In genomic region chr11:53518759-53519158, GRCm38 (mm10) we compare ENCODE assay signal across 10 mouse cellular contexts. TPM values are rescaled to one million over a fixed set of nuclear protein-coding genes. Genes with fewer than 3 reads are reported as not detected.
DNase-seq lines count a peak whose midpoint lies in the region; ATAC-seq and TF ChIP-seq lines count a peak whose summit lies in the region.
"Had no signal": no experiment of that assay in that cellular context is flagged by ENCODE, and none has a peak within 500 bp of the region (broad histone marks: within the 10 kb centered on the region; RNA-seq: fewer than 3 reads in every experiment).

No protein-coding gene starts in this region.

- no peak overlapping the region for H3K4me3 ChIP-seq in heart, embryonic 15.5 days
- H3K4me3 ChIP-seq in heart, adult 2 months, result no peak overlapping the region
- H3K4me3 ChIP-seq in limb, embryonic 15.5 days, result peak overlapping the region; percentile 84

- no peaks in the 10 kb centered on the region for H3K36me3 ChIP-seq in heart, embryonic 15.5 days
- no peaks in the 10 kb centered on the region for H3K36me3 ChIP-seq in heart, adult 2 months (ENCODE audit: control insufficient read depth, insufficient read depth, low read length)
- H3K36me3 ChIP-seq in limb, embryonic 15.5 days, result no peaks in the 10 kb centered on the region

- H3K79me2 ChIP-seq in heart, adult 2 months (replicated peaks; ENCODE audit: control insufficient read depth, insufficient read depth, low read length), result no peaks in the 10 kb centered on the region

- DNase-seq in heart, adult 2 months, result no peak
- DNase-seq in thymus, postnatal 25 days, result peak; percentile 6
- no peak for DNase-seq in thymus, postnatal 36 days
- DNase-seq in gastrocnemius, postnatal 14 days, result no peak
- DNase-seq in right cerebral cortex, postnatal 4 days, result no peak

- no peak for TF ChIP-seq EP300 in heart, adult 2 months (IDR thresholded peaks at IDR 0.05; ENCODE audit: insufficient read depth, low read depth, low read length)

- intact Hi-C loops in heart, adult 2 months (cut with DNase I), result no loop called here
- intact Hi-C loops in gastrocnemius, postnatal 14 days (cut with DNase I; ENCODE audit: low total_unique reads), result no loop called here

- no peak for ATAC-seq in heart, embryonic 15.5 days (replicated peaks; ENCODE audit: insufficient number of reproducible peaks, insufficient read depth, low FRiP score, low read depth)
- ATAC-seq in limb, embryonic 15.5 days (ENCODE audit: insufficient number of reproducible peaks, low FRiP score, low TSS enrichment, low read depth), result no peak
- ATAC-seq in cerebellum, adult (ENCODE audit: insufficient number of reproducible peaks, low FRiP score, low TSS enrichment), result no peak

- no peak overlapping the region for H3K9ac ChIP-seq in heart, embryonic 15.5 days
- no peak overlapping the region for H3K9ac ChIP-seq in heart, adult 2 months (ENCODE audit: low read depth, low read length)
- H3K9ac ChIP-seq in limb, embryonic 15.5 days, result peak overlapping the region; percentile 80; the same call in 1 of the 2 replicates

- H3K27ac ChIP-seq in heart, embryonic 15.5 days, result no peak overlapping the region
- H3K27ac ChIP-seq in heart, adult 2 months, result no peak overlapping the region
- H3K27ac ChIP-seq in limb, embryonic 15.5 days, result peak overlapping the region; percentile 94

- H3K4me1 ChIP-seq in heart, embryonic 15.5 days (replicated peaks), result peaks cover 47% of the 10 kb centered on the region
- H3K4me1 ChIP-seq in heart, adult 2 months (ENCODE audit: control insufficient read depth, insufficient read depth, low read length), result peaks cover 15% of the 10 kb centered on the region
- H3K4me1 ChIP-seq in limb, embryonic 15.5 days, result peaks cover 45% of the 10 kb centered on the region

- H3K9me3 ChIP-seq in heart, embryonic 15.5 days (replicated peaks), result no peaks in the 10 kb centered on the region
- H3K9me3 ChIP-seq in limb, embryonic 15.5 days, result no peaks in the 10 kb centered on the region

- 56% methylated on average over 5 of the region's 5 CpGs for WGBS in heart, embryonic 15.5 days
- 65% methylated on average over 5 of the region's 5 CpGs for WGBS in heart, adult 2 months
- WGBS in limb, embryonic 15.5 days, result 40% methylated on average over 5 of the region's 5 CpGs

- no peaks in the 10 kb centered on the region for H3K27me3 ChIP-seq in heart, embryonic 15.5 days
- no peaks in the 10 kb centered on the region for H3K27me3 ChIP-seq in heart, adult 2 months (ENCODE audit: control insufficient read depth, insufficient read depth, low read length)
- H3K27me3 ChIP-seq in limb, embryonic 15.5 days, result no peaks in the 10 kb centered on the region

- no peak for TF ChIP-seq CTCF in heart, adult 2 months (IDR thresholded peaks at IDR 0.05)

- 0 out of 2 replicates have a peak overlapping the region, but pooled peaks have one; percentile 74 for H3K4me2 ChIP-seq in heart, embryonic 15.5 days
- peak overlapping the region; percentile 62 for H3K4me2 ChIP-seq in limb, embryonic 15.5 days

- no peak for TF ChIP-seq POLR2A in heart, adult 2 months (IDR thresholded peaks at IDR 0.05; ENCODE audit: insufficient read depth, low read depth, low read length)

RNA-seq across cellular contexts. Expression of gene Sept8, which starts 0.3 kb away (rescaled TPM):
- 18.8 and 23.3 TPM in 2 replicates for polyA plus RNA-seq in heart, embryonic 15.5 days (2015; fragmentation: Nextera tagmentation; extraction: Ambion mirVana)
- 10 to 100 TPM; 25.7 to 28.2 TPM for total RNA-seq in heart, adult 2 months (2021)
- 24.8 and 39.2 TPM in 2 replicates for polyA plus RNA-seq in heart, adult 2 months (2012; rRNA removed)
- polyA plus RNA-seq in limb, embryonic 15.5 days (2015; fragmentation: Nextera tagmentation; extraction: Ambion mirVana), result 54.9 and 55.4 TPM in 2 replicates
- total RNA-seq in gastrocnemius, postnatal 14 days (2021), result 10 to 100 TPM; 25.6 to 31.3 TPM

RNA-seq across cellular contexts. Expression of gene Sowaha, which starts 38.7 kb away (rescaled TPM):
- 0.34 and 0.48 TPM in 2 replicates for polyA plus RNA-seq in heart, embryonic 15.5 days (2015; fragmentation: Nextera tagmentation; extraction: Ambion mirVana)
- total RNA-seq in heart, adult 2 months (2021), result under 1 TPM; 0.05 to 0.34 TPM
- 0.03 and 0.10 TPM in 2 replicates for polyA plus RNA-seq in heart, adult 2 months (2012; rRNA removed)
- polyA plus RNA-seq in limb, embryonic 15.5 days (2015; fragmentation: Nextera tagmentation; extraction: Ambion mirVana), result 0.21 and 0.28 TPM in 2 replicates
- under 1 TPM; 0.11 to 0.12 TPM for total RNA-seq in gastrocnemius, postnatal 14 days (2021)

RNA-seq across cellular contexts. Expression of gene Gm9945, which starts 38.8 kb away (rescaled TPM):
- not detected in 2 replicates for polyA plus RNA-seq in heart, embryonic 15.5 days (2015; fragmentation: Nextera tagmentation; extraction: Ambion mirVana)
- not detected for total RNA-seq in heart, adult 2 months (2021)
- not detected in 2 replicates for polyA plus RNA-seq in heart, adult 2 months (2012; rRNA removed)
- not detected in 2 replicates for polyA plus RNA-seq in limb, embryonic 15.5 days (2015; fragmentation: Nextera tagmentation; extraction: Ambion mirVana)
- not detected for total RNA-seq in gastrocnemius, postnatal 14 days (2021)
- polyA plus RNA-seq: brain, embryonic 14.5 days had no signal

RNA-seq across cellular contexts. Expression of gene Kif3a, which starts 48.4 kb away (rescaled TPM):
- polyA plus RNA-seq in heart, embryonic 15.5 days (2015; fragmentation: Nextera tagmentation; extraction: Ambion mirVana), result 43.5 and 43.6 TPM in 2 replicates
- 1 to 10 TPM; 7.9 to 8.2 TPM for total RNA-seq in heart, adult 2 months (2021)
- 4.9 and 9.0 TPM in 2 replicates for polyA plus RNA-seq in heart, adult 2 months (2012; rRNA removed)
- 69.2 and 82.2 TPM in 2 replicates for polyA plus RNA-seq in limb, embryonic 15.5 days (2015; fragmentation: Nextera tagmentation; extraction: Ambion mirVana)
- total RNA-seq in gastrocnemius, postnatal 14 days (2021), result 1 to 10 TPM; 6.8 to 7.4 TPM

RNA-seq across cellular contexts. Expression of gene Gm9837, which starts 48.5 kb away (rescaled TPM):
- not detected in 2 replicates for polyA plus RNA-seq in heart, embryonic 15.5 days (2015; fragmentation: Nextera tagmentation; extraction: Ambion mirVana)
- not detected for total RNA-seq in heart, adult 2 months (2021)
- not detected in 2 replicates for polyA plus RNA-seq in heart, adult 2 months (2012; rRNA removed)
- not detected in 2 replicates for polyA plus RNA-seq in limb, embryonic 15.5 days (2015; fragmentation: Nextera tagmentation; extraction: Ambion mirVana)
- not detected for total RNA-seq in gastrocnemius, postnatal 14 days (2021)
- total RNA-seq: left cerebral cortex, adult 8-10 months had no signal
- polyA plus RNA-seq: brain, embryonic 14.5 days had no signal
